Mouse (Mus musculus) forebrain, postnatal 0 days (tissue): ENCODE measurements around the gene Gnao1. TPM values are rescaled to one million over a fixed set of nuclear protein-coding genes. Genes with fewer than 3 reads are reported as not detected.

ENCODE experiments used
- ATAC-seq: fragments of 200-750 bp; cut with Nextera tagmentation; 2 replicates; pipeline ENCODE4 v1.8.0; 2017; ENCODE audit warnings: mild to moderate bottlenecking, moderate library complexity
- DNase-seq: peaks from one replicate; pipeline ENCODE4 v3.0.0-alpha.2; 2015
- H3K27ac ChIP-seq: fragments of 300-500 bp; sonication (generic); 2 replicates; pipeline ENCODE4 v1.5.1; 2014; ENCODE audit warnings: low read depth, mild to moderate bottlenecking, antibody characterized with exemption, low read length, moderate library complexity, mixed read lengths
- H3K27me3 ChIP-seq: fragments of 300-500 bp; sonication (generic); 2 replicates; pipeline ENCODE4 v1.6.1; 2014; ENCODE audit warnings: mild to moderate bottlenecking, low read length, mixed read lengths; ENCODE audit not compliant: insufficient read depth
- H3K36me3 ChIP-seq: fragments of 300-500 bp; sonication (generic); 2 replicates; pipeline ENCODE4 v1.6.1; 2014; ENCODE audit warnings: mild to moderate bottlenecking, moderate library complexity; ENCODE audit not compliant: insufficient read depth
- H3K4me1 ChIP-seq: fragments of 300-500 bp; sonication (generic); 2 replicates; pipeline ENCODE4 v1.6.1; 2014; ENCODE audit warnings: antibody characterized with exemption; ENCODE audit not compliant: insufficient read depth
- H3K4me2 ChIP-seq: fragments of 300-500 bp; sonication (generic); 2 replicates; pipeline ENCODE4 v1.6.1; 2014; ENCODE audit warnings: low read depth, mild to moderate bottlenecking, moderate library complexity
- H3K4me3 ChIP-seq: fragments of 300-500 bp; sonication (generic); 2 replicates; pipeline ENCODE4 v1.5.1; 2014; ENCODE audit warnings: low read depth, low read length, mixed read lengths
- H3K9ac ChIP-seq: fragments of 300-500 bp; sonication (generic); 2 replicates; pipeline ENCODE4 v1.6.1; 2014; ENCODE audit warnings: mild to moderate bottlenecking
- H3K9me3 ChIP-seq: fragments of 300-500 bp; sonication (generic); 2 replicates; pipeline ENCODE4 v1.6.1; 2016; ENCODE audit warnings: low read length
- CTCF ChIP-seq: sonication (generic); IDR thresholded peaks from 2 replicates; pipeline ENCODE4 v1.5.1; 2016; ENCODE audit warnings: antibody characterized with exemption, control low read depth, low read depth
- WGBS: fragments of 180-500 bp; shearing (Covaris S2); extraction: QIAGEN DNeasy Blood & Tissue Kit; methylation state at CpG from one replicate; pipeline ENCODE4 v1.1.7; 2014; 5-methylcytosine and 5-hydroxymethylcytosine counted together
- polyA plus RNA-seq: library from polyadenylated mRNA; unstranded; fragments of >200 nt; fragmentation: Nextera tagmentation; extraction: Ambion mirVana; gene quantifications from 2 replicates; pipeline ENCODE4 v1.2.1, GENCODE M21; 2015
- total RNA-seq: library from RNA; depleted of rRNA; stranded (reverse); fragments of >200 nt; gene quantifications from 2 replicates; pipeline ENCODE4 v1.2.3, GENCODE M21; 2014; rRNA removed

Gnao1 gene
- total RNA-seq = 273 and 314 TPM in 2 replicates
- 239 and 301 TPM in 2 replicates for polyA plus RNA-seq

DNA sequence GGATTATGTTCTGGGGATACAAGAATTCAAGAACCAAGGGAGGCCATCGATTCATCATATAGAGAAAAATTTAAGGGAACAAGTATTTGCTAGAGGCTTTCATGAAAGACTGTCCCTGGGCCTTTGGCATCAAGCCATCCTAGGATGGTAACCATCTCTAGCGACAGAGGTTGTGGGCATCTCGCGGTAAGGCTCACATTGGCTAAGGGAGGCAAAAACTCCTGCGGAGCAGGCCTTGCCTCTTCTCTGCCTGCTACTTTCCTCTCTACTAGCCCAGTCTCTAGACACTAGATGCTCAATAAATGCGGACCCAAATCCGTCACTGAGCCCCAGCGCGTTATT, at the start of gene Gnao1:
Gene Gnao1, plus strand, starts transcription at position 281 of the 342 bp plus-strand sequence.
- no peak for TF ChIP-seq CTCF
- no peaks in the 10 kb centered on the region for H3K27me3 ChIP-seq
- no peak for ATAC-seq
- H3K36me3 ChIP-seq = no peaks in the 10 kb centered on the region
- peak within 1 kb of the TSS; percentile 76 for H3K4me2 ChIP-seq
- H3K27ac ChIP-seq = peak within 1 kb of the TSS; percentile 99
- H3K9me3 ChIP-seq = no peaks in the 10 kb centered on the region
- peak within 1 kb of the TSS; percentile 91 for H3K4me3 ChIP-seq
- no peak for DNase-seq
- peaks cover 5% of the 10 kb centered on the region for H3K4me1 ChIP-seq
- H3K9ac ChIP-seq = peak within 1 kb of the TSS; percentile 96
- 7% methylated on average over 9 of the region's 9 CpGs for WGBS

DNA sequence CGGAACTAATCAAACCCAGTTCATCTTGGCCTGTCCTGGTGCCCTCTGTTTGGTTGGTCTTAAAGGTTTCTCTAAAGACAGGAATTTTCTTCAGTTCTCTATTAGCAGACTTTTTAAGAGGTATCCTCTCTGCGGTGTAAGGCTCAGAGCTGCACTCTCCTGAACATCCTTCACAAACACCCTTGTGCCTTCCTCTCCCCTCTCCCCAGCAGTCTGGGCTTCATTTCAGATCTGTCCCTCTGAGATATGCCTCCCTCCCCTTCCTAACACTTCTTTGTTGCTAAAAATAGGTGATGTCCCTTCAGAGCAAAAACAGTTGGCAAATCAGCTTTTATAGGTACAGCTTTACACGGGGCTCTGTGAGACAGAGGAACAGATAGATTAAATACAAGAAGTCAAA, 32.2 kb upstream of the Gnao1 start:
- ATAC-seq (no peak), DNase-seq (no peak)
- Histone ChIP-seq H3K4me1 (no peaks in the 10 kb centered on the region; the same call in 1 of the 2 replicates), H3K4me3 (no peak overlapping the region), H3K4me2 (no peak overlapping the region), H3K9ac (no peak overlapping the region), H3K36me3 (no peaks in the 10 kb centered on the region), H3K27ac (no peak overlapping the region), H3K27me3 (no peaks in the 10 kb centered on the region), H3K9me3 (no peaks in the 10 kb centered on the region)
- no peak for TF ChIP-seq CTCF
- WGBS = 55% methylated on average over 3 of the region's 3 CpGs

DNA sequence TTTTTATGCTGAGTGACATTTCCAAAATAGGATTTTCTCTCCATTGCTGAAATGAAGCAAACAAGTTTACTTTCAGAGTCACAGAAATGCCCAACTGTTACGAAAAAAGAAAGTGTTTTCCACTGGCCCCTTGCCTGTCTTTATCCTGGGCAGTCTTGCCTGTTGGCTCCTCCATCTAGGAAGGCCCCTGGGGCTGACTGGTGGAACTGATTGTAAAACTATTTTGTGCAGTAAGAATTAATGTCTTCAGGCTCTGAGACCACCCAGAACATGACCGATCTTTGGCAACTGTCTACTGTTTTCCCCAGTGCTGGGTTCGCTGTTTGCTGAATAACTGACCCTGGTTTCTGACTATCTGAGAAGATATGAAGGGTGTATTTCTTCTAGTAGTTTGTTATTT, 540 bp upstream of the Gnao1 start:
- Histone ChIP-seq H3K4me1 (peaks cover 1% of the 10 kb centered on the region; the same call in 1 of the 2 replicates), H3K27me3 (no peaks in the 10 kb centered on the region), H3K36me3 (no peaks in the 10 kb centered on the region), H3K4me2 (peak overlapping the region; percentile 76; the same call in 1 of the 2 replicates), H3K27ac (no peak overlapping the region), H3K9ac (no peak overlapping the region), H3K9me3 (no peaks in the 10 kb centered on the region), H3K4me3 (no peak overlapping the region)
- no peak for TF ChIP-seq CTCF
- DNase-seq (no peak), ATAC-seq (no peak)
- 62% methylated on average over 3 of the region's 3 CpGs for WGBS

DNA sequence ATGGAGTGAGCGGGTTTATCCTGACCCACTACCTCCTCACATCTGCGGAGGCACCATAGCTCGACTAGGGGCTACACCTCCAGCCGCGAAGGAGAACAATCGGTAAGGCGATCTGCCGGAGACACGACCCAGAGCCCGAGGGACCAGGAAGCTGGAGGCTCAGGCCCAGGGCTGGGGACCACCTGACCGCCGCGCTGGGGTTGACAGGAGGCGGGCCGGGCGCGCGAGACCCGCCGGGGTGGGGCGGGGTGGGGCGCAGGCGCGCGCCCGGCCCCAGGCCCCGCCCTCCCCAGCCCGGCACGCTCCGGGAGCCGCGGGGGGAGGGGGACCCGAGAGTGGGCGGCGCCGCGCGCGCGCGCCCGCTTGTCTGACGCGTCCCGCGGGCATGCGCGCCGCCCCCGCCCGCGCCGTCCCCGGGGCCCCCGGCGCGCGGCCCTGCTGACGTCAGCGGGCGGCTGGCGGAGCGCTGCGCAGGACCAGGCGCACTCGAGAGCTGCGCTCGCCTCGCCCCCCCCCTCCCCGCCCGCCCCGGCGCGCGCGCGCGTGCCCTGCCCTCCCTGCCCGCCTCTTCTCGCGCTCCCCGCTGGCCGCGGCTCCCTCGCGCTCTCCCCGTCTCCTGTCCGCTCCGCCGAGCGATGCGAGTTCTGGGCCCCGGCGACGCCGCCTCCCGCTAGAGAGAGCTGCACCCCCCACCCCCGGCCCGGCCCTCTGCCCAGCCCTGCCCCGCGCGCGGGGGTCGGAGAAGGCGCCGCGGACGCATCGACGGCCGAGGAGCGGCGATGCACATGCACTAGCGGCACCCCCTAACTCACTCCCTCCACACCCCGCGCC, 477 bp downstream of the Gnao1 start:
- Histone ChIP-seq H3K27me3 (no peaks in the 10 kb centered on the region), H3K4me3 (peak overlapping the region; percentile 91), H3K4me2 (peak overlapping the region; percentile 76), H3K27ac (peak overlapping the region; percentile 99), H3K4me1 (peaks cover 9% of the 10 kb centered on the region), H3K36me3 (no peaks in the 10 kb centered on the region), H3K9me3 (no peaks in the 10 kb centered on the region), H3K9ac (peak overlapping the region; percentile 96)
- ATAC-seq = peak; percentile 85
- TF ChIP-seq CTCF = no peak
- DNase-seq = peak; percentile 96
- 2% methylated on average over 42 of the region's 116 CpGs for WGBS

DNA sequence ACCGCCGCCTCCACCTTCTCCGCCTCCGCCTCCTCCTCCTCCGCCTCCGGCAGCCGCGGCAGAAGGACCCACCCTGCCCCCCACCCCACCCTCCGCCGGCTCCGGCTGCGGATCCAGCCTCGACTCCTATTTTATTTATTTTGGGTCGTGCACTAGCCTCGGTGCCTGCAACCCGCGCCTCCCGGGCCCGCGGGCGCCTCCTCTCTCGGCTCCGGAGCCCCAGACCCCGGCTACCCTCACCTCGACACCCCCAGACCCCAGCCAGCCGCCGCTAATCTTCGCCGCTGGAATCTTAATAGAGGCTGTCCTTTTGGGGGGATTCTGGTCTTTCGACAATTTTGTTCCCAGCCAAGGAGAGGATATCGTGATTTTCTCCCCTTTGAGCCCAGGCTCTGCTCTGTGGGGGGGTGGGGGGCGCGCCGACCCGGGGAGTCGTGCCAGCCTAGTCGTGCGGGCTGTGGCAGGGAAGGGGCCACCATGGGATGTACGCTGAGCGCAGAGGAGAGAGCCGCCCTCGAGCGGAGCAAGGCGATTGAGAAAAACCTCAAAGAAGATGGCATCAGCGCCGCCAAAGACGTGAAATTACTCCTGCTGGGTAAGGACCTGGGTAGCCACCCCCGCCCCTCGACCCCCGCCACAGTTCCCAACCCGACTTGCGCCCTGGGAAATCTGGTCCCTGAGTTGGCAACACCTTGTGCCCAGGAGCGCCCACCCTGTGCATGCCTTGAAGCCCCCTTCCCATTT, 1.3 kb downstream of the Gnao1 start:
- H3K4me3 ChIP-seq = peak overlapping the region; percentile 91
- H3K4me2 ChIP-seq = peak overlapping the region; percentile 76
- peak; percentile 58 for DNase-seq
- no peaks in the 10 kb centered on the region for H3K9me3 ChIP-seq
- TF ChIP-seq CTCF = no peak
- ATAC-seq = 0 out of 2 replicates have a peak, but pooled peaks have one; percentile 6
- peak overlapping the region; percentile 99 for H3K27ac ChIP-seq
- no peaks in the 10 kb centered on the region for H3K36me3 ChIP-seq
- H3K4me1 ChIP-seq = peaks cover 11% of the 10 kb centered on the region
- H3K9ac ChIP-seq = peak overlapping the region; percentile 96
- no peaks in the 10 kb centered on the region for H3K27me3 ChIP-seq
- WGBS = under 1% methylated on average over 47 of the region's 53 CpGs

DNA sequence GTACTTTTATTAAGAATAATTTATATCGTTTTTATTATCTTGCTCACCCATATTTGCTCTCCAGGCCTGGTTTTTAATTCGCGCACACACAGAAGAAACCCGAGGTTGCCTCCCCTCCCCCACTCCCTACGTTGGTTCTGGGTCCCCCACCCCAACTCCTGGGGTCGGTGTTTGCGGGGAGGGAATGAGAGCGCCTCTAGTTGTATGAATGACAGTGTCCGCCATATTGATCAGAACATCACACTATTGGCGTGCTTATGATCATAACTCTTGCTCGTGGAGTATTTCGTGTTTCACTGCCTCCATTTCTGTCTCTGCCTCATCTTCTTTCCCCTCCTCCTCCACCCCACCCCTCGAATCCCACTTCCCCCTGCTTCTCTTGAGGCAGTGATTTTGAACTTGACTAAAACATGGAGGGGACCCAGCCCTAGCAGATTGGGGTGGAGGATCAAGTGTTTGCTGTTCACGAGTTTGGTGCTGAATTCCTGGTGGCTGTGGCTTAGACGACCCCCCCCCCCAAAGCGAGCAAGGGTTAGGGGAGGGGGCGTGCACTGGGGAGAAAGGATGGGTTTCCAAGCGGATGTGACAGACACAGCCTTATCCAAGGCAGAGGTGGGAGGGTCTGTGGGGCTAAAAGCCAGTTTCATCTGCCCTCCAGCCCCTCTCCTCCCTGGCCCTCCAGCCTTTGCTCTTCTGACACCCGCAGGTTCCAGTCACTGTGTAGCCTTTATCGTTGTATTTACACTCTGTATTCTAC, 2.1 kb downstream of the Gnao1 start:
- peaks cover 19% of the 10 kb centered on the region for H3K4me1 ChIP-seq
- H3K9ac ChIP-seq = peak overlapping the region; percentile 96
- H3K4me3 ChIP-seq = peak overlapping the region; percentile 91
- 0 out of 2 replicates have a peak, but pooled peaks have one; percentile 1 for TF ChIP-seq CTCF
- DNase-seq = peak; percentile 72
- H3K36me3 ChIP-seq = 0 out of 2 replicates have a peak, but pooled peaks cover 2% of the 10 kb centered on the region
- no peak for ATAC-seq
- 2% methylated on average over 19 of the region's 20 CpGs for WGBS
- no peaks in the 10 kb centered on the region for H3K27me3 ChIP-seq
- H3K4me2 ChIP-seq = peak overlapping the region; percentile 76
- no peaks in the 10 kb centered on the region for H3K9me3 ChIP-seq
- peak overlapping the region; percentile 99 for H3K27ac ChIP-seq
